Mouse (Mus musculus): ENCODE results near the gene Luzp1. TPM values are rescaled to one million over a fixed set of nuclear protein-coding genes. Genes with fewer than 3 reads are reported as not detected.

The Luzp1 gene
- total RNA-seq, 2 experiments from 2014 or later, result 10.1 to 18.3 TPM

DNA sequence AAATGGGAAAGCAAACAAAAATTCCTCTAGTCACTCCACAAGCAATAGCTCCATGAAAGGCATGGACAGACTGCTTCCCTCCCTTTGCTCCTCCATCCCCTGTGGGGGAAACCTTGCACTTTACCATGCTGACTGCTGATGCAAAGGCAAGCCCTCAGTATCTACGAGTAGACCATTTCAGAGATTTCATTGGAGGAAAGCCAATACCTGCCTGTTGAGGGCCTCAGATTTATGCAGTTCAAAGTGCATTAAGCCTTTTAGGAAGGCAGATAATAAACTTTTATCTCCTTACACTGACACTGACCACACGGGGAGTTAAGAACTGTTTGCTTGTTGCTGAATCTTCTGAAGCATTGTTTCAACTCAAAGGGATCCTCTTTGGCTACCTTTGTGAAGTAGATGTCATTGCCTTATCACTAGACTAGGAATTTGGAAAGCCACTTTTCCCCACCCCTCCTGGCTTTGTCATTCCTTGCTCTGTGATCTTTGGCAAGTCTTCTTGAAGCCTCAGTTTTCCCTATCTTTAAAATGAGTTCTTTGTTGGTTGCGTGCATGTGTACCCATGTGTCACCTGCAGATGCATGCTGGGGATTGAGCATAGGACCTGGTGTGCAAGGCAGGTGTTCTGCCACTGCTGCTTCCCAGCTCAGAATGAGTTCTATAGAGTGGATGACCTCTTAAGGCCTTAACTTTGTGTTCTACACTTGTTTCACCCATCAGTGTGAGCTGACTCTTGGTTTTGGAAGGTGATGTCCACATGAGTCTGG lies 76.9 kb downstream of the Luzp1 start:
- DNase-seq (ENCODE audit: low spot score), result no peak

DNA sequence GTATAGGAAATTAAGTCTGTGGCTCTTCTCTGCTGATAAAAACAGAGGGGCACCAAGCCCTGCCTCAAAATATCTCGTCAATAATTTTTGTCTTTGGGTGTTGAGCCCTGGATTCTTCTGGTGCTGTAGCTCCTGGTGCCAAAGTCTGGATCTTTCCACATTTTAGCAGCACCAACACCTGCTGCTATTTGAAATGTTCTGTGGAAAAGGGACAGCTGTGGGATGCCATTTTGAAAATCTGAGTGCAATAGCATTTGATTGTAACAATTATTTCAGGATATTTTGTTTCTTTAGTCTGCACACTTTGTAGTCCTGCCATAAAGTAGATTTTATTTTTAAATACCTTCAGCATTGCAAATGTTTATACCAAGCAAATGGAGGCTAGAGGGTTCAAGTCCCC lies 78.2 kb downstream of the Luzp1 start:
- DNase-seq (ENCODE audit: low spot score), result no peak

DNA sequence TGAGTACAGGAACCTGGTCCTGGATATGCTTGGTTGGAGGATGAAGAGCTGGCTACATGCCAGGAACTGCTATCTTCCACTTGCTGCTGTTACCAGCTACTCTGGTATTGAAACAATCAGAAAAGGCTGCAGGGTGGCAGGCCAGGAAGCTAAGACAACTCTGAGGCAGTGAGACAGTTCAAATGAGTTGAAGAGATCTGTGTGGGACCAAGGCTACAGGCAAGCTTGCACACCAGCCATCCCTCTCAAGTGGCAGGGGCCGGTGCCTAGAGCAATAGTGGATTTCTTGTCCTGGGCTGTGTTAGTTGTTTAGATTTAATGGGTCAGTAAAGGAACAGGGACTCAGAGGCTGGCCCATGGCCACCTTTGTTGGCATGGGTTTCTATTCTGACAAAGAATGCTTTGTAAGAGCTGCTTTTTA lies 78.8 kb downstream of the Luzp1 start:
- DNase-seq (ENCODE audit: low spot score), result no peak

DNA sequence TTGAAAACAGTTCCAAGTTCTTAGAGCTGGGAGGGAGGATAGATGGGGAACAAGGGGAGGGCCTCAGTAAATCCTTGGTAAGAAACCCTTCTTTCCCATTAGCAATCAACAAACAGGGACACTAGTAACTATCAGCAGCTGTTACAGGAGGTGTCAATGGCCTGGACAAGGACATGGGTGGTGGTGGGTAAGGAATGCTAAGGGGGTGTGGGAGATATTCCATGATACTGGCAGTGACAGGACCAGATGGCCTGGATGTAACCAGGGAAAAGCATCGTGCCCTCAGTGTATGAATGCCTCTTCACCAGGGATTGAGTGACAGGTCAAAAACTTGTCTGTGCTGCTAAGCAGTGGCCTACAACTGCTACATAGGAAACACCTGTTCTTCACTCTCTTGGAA lies 83.5 kb downstream of the Luzp1 start:
- DNase-seq (ENCODE audit: low spot score), result no peak

DNA sequence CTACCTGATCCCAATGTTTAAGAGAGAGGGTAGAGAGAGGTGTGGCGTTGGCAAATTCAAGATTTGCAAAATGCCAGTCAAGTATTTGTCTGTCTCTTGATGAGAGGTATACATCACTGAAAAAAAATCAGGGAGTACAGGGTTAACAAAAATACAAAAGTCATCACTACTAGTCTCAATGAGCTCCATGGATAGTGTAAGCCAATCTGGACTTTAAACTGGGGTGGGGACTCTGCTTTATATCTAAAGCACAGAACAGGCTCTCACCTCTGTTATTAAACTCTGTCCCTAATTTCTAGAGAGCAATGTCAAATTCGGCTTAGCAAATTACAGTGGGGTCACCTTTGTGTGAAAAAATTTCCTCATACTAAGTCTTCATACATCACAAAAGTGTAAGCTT lies 88.1 kb downstream of the Luzp1 start:
- no peak for DNase-seq (ENCODE audit: low spot score)

DNA sequence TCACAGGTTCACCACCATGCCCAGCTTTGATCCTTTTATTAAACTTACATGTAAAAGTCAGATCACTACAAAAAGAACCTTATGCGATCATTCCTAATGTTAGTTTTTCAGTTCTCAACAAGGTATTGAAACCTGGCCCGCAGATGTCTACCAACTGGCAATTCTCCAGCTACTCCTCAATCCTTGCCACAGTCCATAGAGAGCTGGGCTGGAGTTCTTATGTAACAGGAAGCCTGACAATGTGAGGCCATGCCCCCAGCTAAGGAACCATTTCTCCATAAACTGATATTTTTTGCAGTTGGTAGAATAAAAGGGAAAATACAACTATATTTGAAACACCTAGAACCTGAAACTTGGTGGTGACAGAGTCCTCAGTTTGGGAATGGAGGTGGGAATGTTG lies 90.1 kb downstream of the Luzp1 start:
- no peak for DNase-seq (ENCODE audit: low spot score)

DNA sequence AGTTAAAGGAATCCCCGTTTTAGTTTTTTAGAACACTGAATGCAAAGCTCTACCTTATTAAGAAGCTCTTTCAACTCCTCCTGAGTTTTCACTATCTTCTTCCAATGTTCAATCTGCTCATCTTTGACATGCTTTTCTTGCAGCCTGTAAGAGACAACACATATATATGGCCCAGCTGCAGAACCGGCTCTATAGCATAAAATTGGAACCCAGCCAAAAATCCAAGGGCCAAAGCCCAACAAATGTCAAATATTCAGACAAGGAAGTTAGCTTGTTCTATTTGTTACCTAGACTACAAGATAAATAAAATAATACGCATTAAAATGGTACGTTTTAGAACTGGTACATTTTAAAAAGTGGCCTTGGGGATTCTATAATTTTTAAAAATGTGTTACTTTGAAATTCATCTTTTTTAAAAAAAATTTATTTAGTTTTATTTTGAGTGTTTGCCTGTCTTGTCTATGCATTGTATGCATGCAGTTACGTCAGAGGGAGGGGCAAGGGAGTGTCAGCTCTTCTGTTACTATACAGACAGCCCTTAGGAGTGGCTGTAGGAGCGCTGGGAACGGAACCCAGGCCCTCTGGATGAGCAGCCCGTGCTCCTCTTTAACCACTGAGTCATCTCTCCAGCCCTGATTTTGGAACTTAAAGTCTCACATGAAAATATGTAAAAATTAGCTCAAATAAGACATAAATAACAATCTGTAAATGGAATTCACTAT lies 90.9 kb downstream of the Luzp1 start:
- no peak for DNase-seq (ENCODE audit: low spot score)

DNA sequence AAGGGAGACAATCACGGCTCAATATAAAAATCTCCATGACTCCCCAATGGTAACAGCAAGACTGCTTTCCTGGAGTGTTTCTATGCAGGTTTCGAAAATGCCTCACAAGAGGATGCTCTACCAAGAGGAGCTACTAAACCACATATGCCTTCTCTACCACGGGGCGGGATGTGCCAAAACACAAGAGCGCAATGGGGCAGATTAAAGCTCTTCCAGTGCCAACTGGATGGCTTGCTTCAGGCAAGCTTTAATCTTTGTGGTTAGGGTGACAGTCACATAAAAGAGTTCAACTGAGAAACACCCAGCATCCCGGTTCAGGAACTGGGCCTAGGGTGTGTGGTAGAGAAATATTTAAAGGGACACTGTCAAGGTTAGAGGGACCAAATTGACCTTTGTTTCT lies 93.2 kb downstream of the Luzp1 start:
- DNase-seq (ENCODE audit: low spot score), result no peak

DNA sequence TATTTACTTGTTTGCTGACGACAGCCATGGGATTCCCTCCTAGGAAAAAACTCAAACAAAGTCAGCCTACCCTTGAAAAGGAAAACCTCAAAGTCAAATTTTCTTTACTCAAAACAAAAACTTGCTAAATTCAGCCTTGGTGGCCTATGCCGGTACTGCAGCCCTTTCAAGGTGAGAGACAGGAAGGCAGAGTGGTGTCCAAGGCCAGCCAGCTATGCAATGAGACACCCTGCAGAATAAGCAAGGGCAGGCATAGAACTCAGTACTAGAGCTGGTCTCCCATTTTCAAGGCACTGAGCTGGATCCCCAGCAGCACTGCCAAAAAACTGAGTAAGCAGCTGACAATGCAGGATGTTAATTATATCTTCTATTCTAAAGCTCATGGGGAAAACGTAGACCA lies 99.1 kb downstream of the Luzp1 start:
- DNase-seq (ENCODE audit: low spot score), result no peak

DNA sequence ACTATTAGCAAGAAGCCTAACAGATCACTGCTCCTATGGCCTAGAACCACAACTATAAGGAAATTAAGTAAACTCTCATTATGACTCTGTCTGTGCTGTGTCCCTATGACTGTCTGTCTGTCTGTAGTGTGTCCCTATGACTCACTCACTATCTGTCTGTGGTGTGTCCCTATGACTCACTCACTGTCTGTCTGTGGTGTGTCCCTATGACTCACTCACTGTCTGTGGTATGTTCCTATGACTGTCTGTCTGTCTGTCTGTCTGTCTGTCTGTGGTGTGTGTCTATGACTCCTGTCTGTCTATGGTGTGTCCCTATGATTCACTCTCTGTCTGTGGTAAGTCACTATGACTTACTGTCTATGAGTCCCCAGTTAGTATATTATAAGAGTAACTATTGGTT lies 100.4 kb downstream of the Luzp1 start:
- no peak for DNase-seq (ENCODE audit: low spot score)

DNA sequence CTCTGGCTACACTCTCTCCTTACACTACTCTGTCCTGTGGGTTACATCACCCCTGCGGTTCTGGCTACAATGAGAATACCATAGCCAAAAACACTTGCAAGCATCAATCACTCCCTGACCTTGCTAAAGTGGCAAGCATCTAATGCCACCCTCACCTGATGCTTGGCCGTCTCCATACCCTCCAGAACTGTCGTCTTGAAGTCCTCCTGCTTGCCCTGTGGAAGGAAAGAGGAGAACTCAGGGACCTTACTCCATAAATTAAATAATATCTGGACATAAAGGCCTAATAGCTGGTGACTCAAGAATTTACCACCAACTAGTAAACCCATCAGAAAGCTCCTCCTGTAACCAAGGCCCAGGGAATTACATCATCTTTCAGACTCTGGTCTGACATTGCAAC lies 112.3 kb downstream of the Luzp1 start:
- no peak for DNase-seq (ENCODE audit: low spot score)

DNA sequence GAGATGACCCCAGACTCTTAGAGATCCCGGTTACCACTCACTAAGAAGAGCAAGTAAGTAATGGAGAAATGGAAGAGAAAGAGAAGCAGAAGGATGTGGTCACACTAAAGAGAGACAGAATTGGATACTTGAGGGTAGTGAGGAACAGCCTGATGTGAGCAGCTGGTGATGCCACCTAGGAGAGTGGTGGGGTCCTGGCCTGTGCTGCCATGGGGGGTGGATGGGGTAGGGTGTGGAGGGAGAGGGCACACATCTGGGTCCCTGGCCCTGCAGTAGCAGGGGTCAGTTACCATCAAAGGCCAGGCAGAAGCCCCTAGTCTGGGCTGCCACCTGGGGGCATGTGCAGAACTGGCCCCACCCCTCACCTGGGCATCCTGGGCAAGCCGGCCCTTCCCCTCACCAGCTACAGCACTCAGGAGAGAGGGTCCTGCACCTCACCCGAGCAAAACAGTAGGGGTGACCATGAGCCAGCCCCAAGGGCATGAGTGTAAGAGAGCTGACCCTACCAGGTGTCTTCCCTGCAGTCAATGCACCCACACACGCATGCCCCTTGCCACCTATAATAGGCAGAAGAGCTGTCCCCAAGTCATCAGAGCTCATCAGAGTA lies 117.8 kb downstream of the Luzp1 start:
- no peak for DNase-seq (ENCODE audit: low spot score)

DNA sequence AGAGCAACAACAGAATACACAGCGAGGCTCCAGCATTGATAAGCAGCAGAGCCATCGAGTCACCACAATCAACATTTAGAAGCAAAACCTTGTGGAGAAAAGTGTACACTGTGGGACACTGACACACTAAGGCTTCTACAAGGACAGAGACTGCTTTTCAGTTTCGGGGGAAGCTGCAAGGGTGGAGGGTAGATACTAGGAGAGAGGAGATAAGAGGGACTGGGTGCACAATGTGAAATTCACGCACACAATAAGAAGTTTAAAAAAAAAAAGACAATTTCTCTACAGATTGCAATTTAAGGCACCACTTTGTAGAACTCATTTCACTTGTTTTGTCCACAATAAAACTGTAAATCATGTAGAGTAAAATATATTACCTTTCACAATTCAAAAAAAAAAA lies 118.4 kb downstream of the Luzp1 start:
- no peak for DNase-seq (ENCODE audit: low spot score)

DNA sequence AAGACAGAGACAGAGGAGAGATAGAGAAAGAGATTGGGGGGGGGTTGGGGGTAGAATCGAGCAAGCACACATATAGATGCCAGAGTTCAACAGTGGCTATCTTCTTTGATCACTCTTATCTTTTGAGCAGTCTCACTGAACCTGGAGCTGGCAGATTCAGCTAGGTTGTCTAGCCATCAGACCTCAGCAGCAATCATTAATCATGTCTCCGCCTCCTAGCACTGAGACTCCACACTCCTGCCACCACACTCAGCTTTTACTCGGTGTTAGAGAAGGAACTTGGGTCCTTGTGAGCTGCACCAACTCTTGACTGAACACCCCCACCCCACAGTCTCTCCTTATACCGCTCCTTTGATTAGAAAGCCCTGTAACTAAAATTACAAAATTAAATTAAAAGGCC lies 122.5 kb downstream of the Luzp1 start:
- DNase-seq (ENCODE audit: low spot score), result no peak

DNA sequence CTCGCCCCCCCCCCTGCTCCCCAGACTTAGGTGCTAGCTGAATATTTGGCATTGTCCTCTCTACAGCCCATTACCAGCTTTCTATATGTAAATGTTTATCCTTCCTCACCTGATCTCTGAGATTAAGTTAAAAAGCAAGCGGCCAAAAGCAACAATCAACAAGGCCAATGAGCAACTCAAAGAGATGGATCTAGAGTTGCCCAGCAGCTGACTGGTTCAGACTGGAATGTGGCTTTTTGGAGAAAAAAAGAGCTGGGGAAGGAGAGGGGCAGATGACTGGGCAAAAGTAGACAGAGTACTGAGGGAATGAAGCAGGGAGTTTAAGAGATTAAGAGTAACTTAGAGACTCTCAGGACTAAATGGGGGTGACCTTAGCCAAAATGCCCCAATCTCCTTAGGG lies 124.4 kb downstream of the Luzp1 start:
- DNase-seq (ENCODE audit: low spot score), result no peak

DNA sequence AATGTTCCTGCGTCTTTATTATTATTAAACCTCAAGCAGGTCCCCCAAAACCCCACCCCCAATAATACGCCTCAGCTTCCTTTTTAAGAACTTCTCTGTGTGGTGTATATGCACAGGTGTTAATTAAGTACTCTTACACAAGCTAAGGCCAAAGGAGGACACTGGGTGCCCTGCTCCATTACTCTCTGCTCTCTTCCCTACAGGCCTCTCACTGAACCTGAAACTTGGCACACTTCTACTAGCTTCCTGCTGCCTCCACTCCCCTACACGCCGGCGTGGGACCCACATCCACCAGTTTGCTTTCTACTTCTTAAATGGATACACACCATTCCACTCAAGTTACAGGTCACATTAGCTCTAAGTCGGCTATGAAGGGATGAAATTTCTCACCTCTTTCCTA lies 125.7 kb downstream of the Luzp1 start:
- DNase-seq (ENCODE audit: low spot score), result no peak

DNA sequence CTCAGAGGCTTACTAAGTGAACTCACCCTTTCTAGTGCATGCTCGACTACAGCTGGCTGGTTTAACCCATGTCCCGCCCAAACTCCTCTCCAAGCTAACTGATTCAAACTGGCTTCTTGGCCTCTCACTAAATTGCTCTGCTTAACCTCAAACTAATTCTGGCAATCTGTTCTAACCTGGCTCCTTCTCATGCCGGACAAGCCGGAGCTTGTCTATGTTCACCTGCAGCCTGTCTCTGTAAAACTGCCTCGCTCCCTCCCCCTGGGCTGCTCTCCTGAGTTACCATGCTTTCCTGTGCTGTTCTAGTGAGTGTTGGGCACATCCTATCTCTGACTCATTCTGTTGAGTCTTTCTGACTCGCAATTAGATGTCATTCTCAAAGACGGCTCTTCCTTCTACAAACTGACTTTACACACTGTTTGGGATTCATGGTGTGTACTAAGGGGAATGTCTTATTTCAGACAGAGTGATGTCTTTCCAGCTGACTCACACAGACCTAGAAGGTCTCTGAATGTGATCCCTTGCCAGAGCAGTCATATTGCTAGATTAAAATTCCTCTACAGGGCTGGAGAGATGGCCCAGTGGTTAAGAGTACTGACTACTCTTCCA lies 128.8 kb downstream of the Luzp1 start:
- DNase-seq (ENCODE audit: low spot score), result no peak

DNA sequence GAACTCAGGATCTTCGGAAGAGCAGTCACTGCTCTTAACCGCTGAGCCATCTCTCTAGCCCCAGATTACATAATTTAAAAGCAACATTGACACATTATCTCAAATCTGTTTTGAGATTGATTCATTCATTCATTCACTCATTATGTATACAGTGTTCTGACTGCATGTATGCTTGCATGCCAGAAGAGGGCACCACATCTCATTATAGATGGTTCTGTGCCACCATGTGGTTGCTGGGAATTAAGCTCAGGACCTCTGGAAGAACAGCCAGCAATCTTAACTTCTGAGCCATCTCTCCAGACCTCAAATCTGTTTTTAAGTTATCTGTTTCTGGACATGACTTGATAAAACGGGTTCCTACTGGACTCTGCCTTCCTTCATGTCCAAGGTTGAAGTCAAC lies 130.3 kb downstream of the Luzp1 start:
- DNase-seq (ENCODE audit: low spot score), result no peak

DNA sequence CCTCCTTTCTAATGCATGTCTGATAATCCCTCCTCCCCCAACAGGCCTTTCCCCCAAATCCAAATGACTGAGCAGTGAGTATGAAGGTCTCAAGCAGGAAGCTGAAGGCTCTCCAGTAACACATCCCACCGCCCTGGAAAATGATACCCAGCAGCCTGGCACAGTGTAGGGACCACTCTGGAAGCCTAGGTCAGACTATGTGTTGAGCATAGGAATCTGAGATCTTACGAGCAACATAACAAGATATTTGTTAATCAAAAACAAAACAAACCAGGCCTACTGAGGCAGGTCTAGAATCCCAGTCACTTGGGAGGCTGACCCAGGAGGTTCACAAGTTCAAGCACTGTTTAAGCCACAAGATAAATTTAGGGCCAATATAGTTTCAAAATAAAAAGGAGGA lies 131.0 kb downstream of the Luzp1 start:
- no peak for DNase-seq (ENCODE audit: low spot score)

DNA sequence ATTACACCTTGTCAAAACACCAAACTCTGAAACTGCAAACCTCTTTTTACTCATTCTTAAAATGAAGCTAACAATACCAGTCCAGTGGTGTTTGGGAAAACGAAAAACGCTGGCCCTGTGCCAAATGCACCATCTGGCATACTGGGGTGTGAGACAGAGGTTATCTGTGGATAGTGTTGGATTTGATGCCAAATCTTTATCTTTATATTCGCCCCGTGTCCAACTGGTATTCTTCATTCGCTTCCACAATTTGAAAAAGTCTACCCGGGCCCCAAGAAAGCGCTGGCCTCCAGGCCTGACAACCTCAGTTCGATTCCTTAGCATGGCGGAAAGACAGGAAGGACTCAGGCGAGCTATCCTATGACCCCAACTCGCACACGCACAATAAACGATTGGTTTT lies 131.9 kb downstream of the Luzp1 start:
- peak; percentile 27 for DNase-seq (ENCODE audit: low spot score)

DNA sequence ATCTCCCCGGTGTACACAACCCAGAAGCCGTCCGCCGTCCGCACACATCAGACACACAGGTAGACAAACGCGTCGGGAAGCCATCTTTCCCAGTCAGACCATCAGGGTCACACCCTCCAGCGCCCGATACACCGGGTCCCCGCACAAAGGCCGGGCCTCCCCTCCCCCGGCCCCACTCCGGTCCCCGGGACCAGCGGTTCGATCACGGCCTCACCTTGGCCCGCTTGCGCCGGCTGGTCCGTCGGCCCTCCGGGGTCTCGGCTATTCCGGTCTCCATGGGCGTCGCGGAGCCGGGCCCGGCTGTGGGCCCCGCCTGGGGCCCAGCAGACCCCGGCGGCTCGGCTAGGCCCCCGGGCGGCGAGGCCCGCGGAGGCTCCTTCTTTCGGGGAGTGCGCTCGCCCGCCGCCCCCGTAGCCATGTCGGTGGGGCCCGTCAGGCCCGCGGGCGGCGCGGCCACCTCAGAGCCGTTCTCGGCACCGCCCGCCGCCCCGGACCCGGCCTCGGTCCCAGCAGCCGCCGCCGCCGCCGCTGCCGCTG lies 132.5 kb downstream of the Luzp1 start:
- DNase-seq (ENCODE audit: low spot score), result peak; percentile 22

DNA sequence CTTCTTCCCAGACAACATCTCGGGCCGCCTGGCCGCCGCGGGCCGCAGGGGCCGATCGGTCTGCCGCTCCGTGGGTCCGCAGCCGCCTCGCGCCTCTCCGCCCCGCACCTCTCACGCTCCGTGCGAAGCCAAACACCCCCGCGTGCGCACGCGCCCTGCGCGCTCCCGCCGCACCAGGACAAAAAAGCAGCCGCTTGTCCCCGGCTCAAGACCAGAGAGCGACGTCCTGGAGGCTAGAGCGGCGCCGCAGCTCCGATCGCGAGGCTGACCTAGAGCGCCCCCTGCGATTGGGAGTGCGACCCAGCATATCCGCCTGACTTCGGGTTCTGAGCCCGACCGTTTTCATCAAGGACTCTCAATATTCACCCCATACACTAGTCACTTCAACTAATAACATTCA lies 133.0 kb downstream of the Luzp1 start, which contains the start of gene Kdm1a:
Gene Kdm1a (minus strand): TSS at position 156 of the 400 bp plus-strand sequence.
- peak; percentile 94 for DNase-seq (ENCODE audit: low spot score)
